Mouse (Mus musculus) forebrain, postnatal 0 days (tissue): ENCODE measurements around the gene Lcn12. TPM values are rescaled to one million over a fixed set of nuclear protein-coding genes. Genes with fewer than 3 reads are reported as not detected.

ENCODE experiments used
- ATAC-seq: fragments of 200-750 bp; cut with Nextera tagmentation; 2 replicates; pipeline ENCODE4 v1.8.0; 2017; ENCODE audit warnings: mild to moderate bottlenecking, moderate library complexity
- DNase-seq: peaks from one replicate; pipeline ENCODE4 v3.0.0-alpha.2; 2015
- H3K27ac ChIP-seq: fragments of 300-500 bp; sonication (generic); 2 replicates; pipeline ENCODE4 v1.5.1; 2014; ENCODE audit warnings: low read depth, mild to moderate bottlenecking, antibody characterized with exemption, low read length, moderate library complexity, mixed read lengths
- H3K27me3 ChIP-seq: fragments of 300-500 bp; sonication (generic); 2 replicates; pipeline ENCODE4 v1.6.1; 2014; ENCODE audit warnings: mild to moderate bottlenecking, low read length, mixed read lengths; ENCODE audit not compliant: insufficient read depth
- H3K36me3 ChIP-seq: fragments of 300-500 bp; sonication (generic); 2 replicates; pipeline ENCODE4 v1.6.1; 2014; ENCODE audit warnings: mild to moderate bottlenecking, moderate library complexity; ENCODE audit not compliant: insufficient read depth
- H3K4me1 ChIP-seq: fragments of 300-500 bp; sonication (generic); 2 replicates; pipeline ENCODE4 v1.6.1; 2014; ENCODE audit warnings: antibody characterized with exemption; ENCODE audit not compliant: insufficient read depth
- H3K4me2 ChIP-seq: fragments of 300-500 bp; sonication (generic); 2 replicates; pipeline ENCODE4 v1.6.1; 2014; ENCODE audit warnings: low read depth, mild to moderate bottlenecking, moderate library complexity
- H3K4me3 ChIP-seq: fragments of 300-500 bp; sonication (generic); 2 replicates; pipeline ENCODE4 v1.5.1; 2014; ENCODE audit warnings: low read depth, low read length, mixed read lengths
- H3K9ac ChIP-seq: fragments of 300-500 bp; sonication (generic); 2 replicates; pipeline ENCODE4 v1.6.1; 2014; ENCODE audit warnings: mild to moderate bottlenecking
- H3K9me3 ChIP-seq: fragments of 300-500 bp; sonication (generic); 2 replicates; pipeline ENCODE4 v1.6.1; 2016; ENCODE audit warnings: low read length
- CTCF ChIP-seq: sonication (generic); IDR thresholded peaks from 2 replicates; pipeline ENCODE4 v1.5.1; 2016; ENCODE audit warnings: antibody characterized with exemption, control low read depth, low read depth
- WGBS: fragments of 180-500 bp; shearing (Covaris S2); extraction: QIAGEN DNeasy Blood & Tissue Kit; methylation state at CpG from one replicate; pipeline ENCODE4 v1.1.7; 2014; 5-methylcytosine and 5-hydroxymethylcytosine counted together
- polyA plus RNA-seq: library from polyadenylated mRNA; unstranded; fragments of >200 nt; fragmentation: Nextera tagmentation; extraction: Ambion mirVana; gene quantifications from 2 replicates; pipeline ENCODE4 v1.2.1, GENCODE M21; 2015
- total RNA-seq: library from RNA; depleted of rRNA; stranded (reverse); fragments of >200 nt; gene quantifications from 2 replicates; pipeline ENCODE4 v1.2.3, GENCODE M21; 2014

Lcn12 gene
- total and polyA plus RNA-seq, 2 experiments from 2014 or later, result not detected

DNA sequence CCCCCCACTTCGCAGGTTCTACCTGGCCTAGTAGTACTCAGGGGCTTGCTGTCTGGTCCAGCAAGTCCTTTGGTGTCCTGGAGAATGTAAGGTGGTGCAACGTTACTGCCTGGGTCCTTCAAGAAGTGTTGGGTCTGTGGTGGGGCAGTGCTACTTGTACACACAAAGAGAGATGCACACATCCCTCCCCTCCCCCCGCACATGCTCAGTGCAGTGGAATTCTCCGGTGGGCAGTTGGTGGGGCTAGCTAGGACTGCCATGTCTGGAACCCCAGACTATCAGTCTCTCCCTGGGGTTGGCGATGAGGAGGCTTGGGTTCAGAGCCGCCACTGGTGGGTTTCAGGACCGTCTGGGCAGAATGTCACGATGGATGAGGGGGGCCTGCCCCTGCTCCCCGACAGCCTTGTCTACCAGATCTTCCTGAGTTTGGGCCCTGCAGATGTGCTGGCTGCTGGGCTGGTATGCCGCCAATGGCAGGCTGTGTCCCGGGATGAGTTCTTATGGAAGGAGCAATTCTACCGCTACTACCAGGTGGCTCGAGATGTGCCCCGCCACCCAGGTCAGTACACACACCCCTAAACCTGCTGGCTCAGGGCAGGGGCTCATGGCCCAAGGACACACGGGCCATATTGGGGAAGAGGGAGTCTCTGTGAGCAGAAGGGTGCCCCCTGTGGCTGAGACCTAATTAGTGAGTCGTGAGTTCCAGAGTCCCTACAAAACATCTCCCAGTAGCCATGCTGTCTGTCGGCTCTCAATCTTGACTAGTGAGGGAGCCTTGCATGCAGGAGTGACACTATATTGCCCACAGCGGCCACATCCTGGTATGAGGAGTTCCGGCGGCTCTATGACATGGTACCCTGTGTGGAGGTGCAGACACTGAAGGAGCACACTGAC, 8.1 kb upstream of the Lcn12 start, which contains the start of gene C8g:
TSS of gene C8g (minus strand) at position 127 of the 894 bp plus-strand sequence.
- Histone ChIP-seq H3K36me3 (peaks cover 35% of the 10 kb centered on the region), H3K27me3 (no peaks in the 10 kb centered on the region), H3K9me3 (no peaks in the 10 kb centered on the region), H3K4me1 (peaks cover 9% of the 10 kb centered on the region), H3K9ac (peak within 1 kb of the TSS; percentile 95), H3K4me2 (peak within 1 kb of the TSS; percentile 97), H3K4me3 (peak within 1 kb of the TSS; percentile 71), H3K27ac (peak within 1 kb of the TSS; percentile 65)
- ATAC-seq (no peak), DNase-seq (no peak)
- TF ChIP-seq CTCF, result no peak
- 74% methylated on average over 20 of the region's 20 CpGs for WGBS

DNA sequence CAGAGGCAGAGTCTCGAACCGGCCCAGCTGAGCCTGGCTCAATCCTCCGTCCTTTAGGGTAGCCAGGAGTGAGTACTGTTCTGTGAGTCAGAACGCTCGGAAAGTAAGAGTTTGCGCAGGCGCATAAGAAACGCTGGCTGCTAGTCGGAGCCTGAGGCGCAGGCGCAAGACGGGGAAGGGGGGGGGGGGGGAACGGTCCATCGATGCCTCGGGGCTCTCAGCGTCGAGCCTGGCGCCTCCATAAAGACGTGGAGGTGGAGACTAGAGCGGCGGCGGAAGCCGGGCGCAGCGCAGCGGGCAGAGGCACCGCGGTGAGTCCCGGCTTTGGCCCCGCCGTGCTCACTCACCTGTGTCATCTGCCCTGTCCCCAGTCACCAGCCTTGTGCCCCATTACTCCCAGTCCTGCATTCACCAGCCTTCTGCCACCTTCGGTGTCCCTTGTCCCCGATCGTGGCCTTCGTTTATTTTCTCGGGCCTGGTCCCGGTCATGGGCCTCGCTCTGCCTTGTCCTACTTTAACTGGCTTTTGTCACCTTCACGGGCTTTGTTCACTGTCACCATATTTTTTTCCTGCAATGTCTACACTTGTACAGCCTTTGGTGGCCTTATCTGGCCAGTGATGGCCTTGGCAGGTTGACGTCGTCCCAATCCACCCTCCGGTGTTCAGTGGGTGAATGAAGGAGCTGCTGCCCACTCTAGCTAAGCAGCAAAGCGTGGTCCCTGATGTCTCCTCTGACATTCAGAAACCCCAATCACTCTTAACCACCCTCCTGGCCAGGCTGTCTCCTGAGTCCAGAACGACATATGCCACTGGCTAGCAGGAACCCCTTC, 7.1 kb upstream of the Lcn12 start, which contains the start of gene Fbxw5:
TSS of gene Fbxw5 (plus strand) at position 175 of the 830 bp plus-strand sequence.
- DNase-seq, result peak; percentile 97
- 2% methylated on average over 31 of the region's 44 CpGs for WGBS
- Histone ChIP-seq H3K9me3 (no peaks in the 10 kb centered on the region), H3K4me1 (peaks cover 9% of the 10 kb centered on the region), H3K36me3 (peaks cover 34% of the 10 kb centered on the region), H3K9ac (peak within 1 kb of the TSS; percentile 95), H3K27ac (peak within 1 kb of the TSS; percentile 65), H3K4me2 (peak within 1 kb of the TSS; percentile 97), H3K4me3 (peak within 1 kb of the TSS; percentile 71), H3K27me3 (no peaks in the 10 kb centered on the region)
- TF ChIP-seq CTCF, result no peak
- ATAC-seq, result peak; percentile 95

DNA sequence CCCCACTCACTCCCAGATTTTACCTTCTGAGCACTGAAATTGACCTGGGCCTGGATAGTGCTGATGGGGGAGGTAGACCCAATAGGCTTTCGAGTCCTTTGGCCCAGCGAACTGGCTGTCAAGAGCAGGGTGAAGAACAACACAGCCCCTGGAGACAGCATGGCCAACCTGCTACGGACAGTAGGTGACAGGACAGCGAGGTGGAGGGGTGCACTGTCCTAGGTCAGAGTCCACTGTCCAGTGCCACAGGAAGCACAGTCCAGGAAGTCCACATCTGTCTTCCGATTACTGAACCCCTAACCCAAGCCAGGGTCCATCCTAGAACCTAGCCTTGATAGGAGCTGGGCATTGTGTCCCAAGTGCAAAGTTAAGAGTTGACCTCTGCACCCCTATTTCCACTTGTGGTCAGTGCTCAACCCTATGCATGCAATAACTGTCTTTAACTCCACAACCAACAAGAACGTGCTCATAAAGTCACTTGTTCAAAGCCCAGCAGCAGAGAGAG, 6.4 kb upstream of the Lcn12 start:
- peak overlapping the region; percentile 95 for H3K9ac ChIP-seq
- 72% methylated on average over 6 of the region's 6 CpGs for WGBS
- H3K36me3 ChIP-seq, result peaks cover 29% of the 10 kb centered on the region
- H3K4me3 ChIP-seq, result peak overlapping the region; percentile 71
- peaks cover 9% of the 10 kb centered on the region for H3K4me1 ChIP-seq
- H3K27ac ChIP-seq, result no peak overlapping the region; the same call in 1 of the 2 replicates
- no peak for DNase-seq
- no peak for TF ChIP-seq CTCF
- no peaks in the 10 kb centered on the region for H3K9me3 ChIP-seq
- ATAC-seq, result no peak
- H3K27me3 ChIP-seq, result no peaks in the 10 kb centered on the region
- H3K4me2 ChIP-seq, result peak overlapping the region; percentile 57

DNA sequence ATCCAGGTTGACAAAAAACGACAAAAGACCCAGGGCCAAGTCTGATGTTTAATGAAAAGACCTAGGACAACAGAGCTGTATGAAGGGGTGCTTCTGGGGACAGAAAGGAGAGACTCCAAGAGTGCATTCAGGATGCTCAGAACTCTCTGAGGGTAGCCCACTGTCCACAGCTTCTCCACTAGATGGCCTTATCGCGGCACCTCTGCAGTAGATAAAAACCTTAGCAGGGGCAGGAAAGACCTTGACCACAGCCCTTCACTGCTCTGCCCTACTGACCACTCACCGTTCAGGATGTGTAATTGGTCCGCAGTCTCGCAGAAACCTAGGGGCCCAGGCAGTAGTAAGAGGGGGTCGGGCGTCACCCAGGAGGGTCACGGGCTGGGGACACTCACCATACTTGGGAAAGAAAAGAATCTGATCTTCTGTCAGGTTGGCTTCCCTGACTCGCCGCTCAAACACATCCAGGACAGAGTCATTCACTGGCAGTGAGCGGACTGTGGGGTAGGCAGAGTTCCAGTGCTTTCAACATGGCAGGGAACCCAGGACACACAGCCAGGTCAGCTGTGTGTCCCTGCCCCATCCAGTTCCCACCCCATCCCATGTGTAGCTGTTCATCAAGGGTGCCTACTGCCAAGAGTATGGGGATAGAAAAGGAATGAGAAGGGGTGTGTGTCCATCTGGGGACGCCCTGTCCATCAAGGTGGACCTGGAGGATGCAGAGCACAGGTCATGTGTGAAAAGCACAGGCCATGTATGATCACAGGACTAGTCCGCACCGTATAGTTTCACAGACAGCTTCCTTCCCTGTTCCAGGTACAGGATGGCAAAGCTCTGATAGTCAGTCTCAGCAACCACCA, 5.1 kb upstream of the Lcn12 start:
- H3K36me3 ChIP-seq, result peaks cover 16% of the 10 kb centered on the region; the same call in 1 of the 2 replicates

DNA sequence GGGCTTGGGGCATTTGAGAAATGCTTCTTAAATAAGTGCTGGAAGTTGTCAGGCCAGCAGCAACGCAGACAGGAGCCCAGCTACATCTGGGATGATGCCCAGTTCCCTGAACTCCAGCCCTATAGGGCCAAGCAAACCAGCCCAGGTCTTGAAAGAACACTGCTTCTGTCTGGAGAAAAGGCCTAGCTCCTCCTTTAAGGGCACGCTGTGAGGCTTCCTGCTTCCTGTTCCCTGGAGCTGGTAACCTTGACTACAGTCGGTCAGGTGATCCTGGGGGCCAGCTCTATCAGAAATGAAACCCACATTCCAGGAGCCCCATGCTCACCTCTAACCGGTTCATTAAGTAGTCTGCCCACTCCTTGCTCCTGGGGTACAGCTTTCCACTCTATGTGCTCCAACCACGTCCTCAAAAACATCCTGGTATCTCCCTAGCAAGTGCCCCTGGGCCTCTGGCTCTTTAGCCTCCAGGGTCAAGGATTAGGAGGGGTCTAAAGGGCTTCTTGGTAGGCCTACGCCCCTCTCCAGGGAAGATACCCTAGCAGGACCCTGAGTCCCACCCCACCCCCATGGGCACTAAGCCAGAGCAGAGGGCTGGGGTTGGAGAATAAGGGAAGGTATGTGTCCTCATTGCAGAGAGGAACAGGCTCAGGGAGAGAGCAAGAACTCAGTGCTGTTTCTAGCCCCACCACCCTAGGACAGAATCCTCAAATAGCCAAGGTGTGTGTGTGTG, 4.3 kb upstream of the Lcn12 start:
- DNase-seq (no peak), ATAC-seq (no peak)
- Histone ChIP-seq H3K36me3 (peaks cover 8% of the 10 kb centered on the region; the same call in 1 of the 2 replicates), H3K4me3 (no peak overlapping the region), H3K4me1 (peaks cover 9% of the 10 kb centered on the region), H3K4me2 (no peak overlapping the region), H3K27me3 (no peaks in the 10 kb centered on the region), H3K9me3 (no peaks in the 10 kb centered on the region), H3K9ac (no peak overlapping the region), H3K27ac (no peak overlapping the region)
- 49% methylated on average over 6 of the region's 6 CpGs for WGBS
- TF ChIP-seq CTCF, result no peak

More for the DNA sequence above, 5.1 kb upstream of the Lcn12 start:
- H3K9me3 ChIP-seq, result no peaks in the 10 kb centered on the region
- no peak for DNase-seq
- H3K4me3 ChIP-seq, result no peak overlapping the region
- ATAC-seq, result no peak
- peaks cover 9% of the 10 kb centered on the region for H3K4me1 ChIP-seq
- no peak for TF ChIP-seq CTCF
- no peak overlapping the region for H3K4me2 ChIP-seq
- no peak overlapping the region for H3K27ac ChIP-seq
- H3K27me3 ChIP-seq, result no peaks in the 10 kb centered on the region
- WGBS, result 69% methylated on average over 15 of the region's 15 CpGs
- no peak overlapping the region for H3K9ac ChIP-seq
